Mouse (Mus musculus) CH12.LX (cell line): ENCODE measurements at regions not wholly inside any gene's neighbourhood (a gene's known extent, or its start where the extent isn't known, plus 50 kb on each side); places are given as distances from the start of the nearest gene placed in this dataset.

Experiments used
- DNase-seq: peaks from one replicate; pipeline ENCODE4 v3.0.0-alpha.2; 2013; ENCODE audit errors: extremely low read depth
- H3K27ac ChIP-seq: 2 replicates; pipeline ENCODE4 v1.5.1; 2012; ENCODE audit warnings: low read depth, mild to moderate bottlenecking, control low read depth, moderate library complexity; ENCODE audit not compliant: insufficient read depth
- H3K27me3 ChIP-seq: replicated peaks from 2 replicates; pipeline ENCODE3; 2012; ENCODE audit warnings: inconsistent platforms
- H3K36me3 ChIP-seq, 2 experiments: replicated peaks in 1 of 2; 2 replicates each; pipeline versions ENCODE3 to v1.6.1; 2012; ENCODE audit warnings: inconsistent platforms in 1 of 2, low read length in 1 of 2, mild to moderate bottlenecking in 1 of 2, mixed read lengths in 1 of 2, moderate library complexity in 1 of 2; ENCODE audit not compliant: control insufficient read depth in 1 of 2, insufficient read depth in 1 of 2
- H3K4me1 ChIP-seq, 2 experiments: 2 replicates each; pipeline ENCODE4 v1.6.1; 2012; ENCODE audit warnings: inconsistent platforms in 1 of 2, moderate library complexity in 1 of 2; ENCODE audit not compliant: insufficient read depth in 2 of 2, control insufficient read depth in 1 of 2
- H3K4me2 ChIP-seq: 2 replicates; pipeline ENCODE4 v1.6.1; 2012; ENCODE audit warnings: low read depth, mild to moderate bottlenecking, control low read depth; ENCODE audit not compliant: poor library complexity, insufficient read depth, severe bottlenecking
- H3K4me3 ChIP-seq, 3 experiments: fragments of 150-350 bp in 1 of 3; sonication (generic) in 1 of 3; replicated peaks in 1 of 3; 2 replicates each; pipeline versions ENCODE3 to v1.5.1; 2011 to 2012; ENCODE audit warnings: low read depth in 2 of 3, low read length in 2 of 3, mild to moderate bottlenecking in 2 of 3, moderate library complexity in 2 of 3, control low read depth in 1 of 3, improper control_type of control experiment in 1 of 3, inconsistent platforms in 1 of 3, mixed read lengths in 1 of 3; ENCODE audit not compliant: poor library complexity in 1 of 3
- H3K79me2 ChIP-seq: replicated peaks from 2 replicates; pipeline ENCODE4 v1.6.1; 2012; ENCODE audit warnings: mild to moderate bottlenecking, moderate library complexity; ENCODE audit not compliant: control insufficient read depth, poor library complexity, insufficient read depth, severe bottlenecking; ENCODE audit errors: extremely low read depth
- H3K9ac ChIP-seq: 2 replicates; pipeline ENCODE4 v1.6.1; 2012; ENCODE audit warnings: low read depth, mild to moderate bottlenecking, control low read depth, moderate library complexity; ENCODE audit not compliant: insufficient read depth
- H3K9me3 ChIP-seq: replicated peaks from 2 replicates; pipeline ENCODE3; 2012; ENCODE audit warnings: low read length, inconsistent platforms, mixed read lengths
- BHLHE40 ChIP-seq: IDR thresholded peaks from 2 replicates; pipeline ENCODE4 v1.6.1; 2011; ENCODE audit warnings: mild to moderate bottlenecking, low read depth, low read length, improper control_type of control experiment
- CHD2 ChIP-seq: IDR thresholded peaks from 2 replicates; pipeline ENCODE4 v1.6.1; 2011; ENCODE audit warnings: low read length, improper control_type of control experiment
- CTCF ChIP-seq, 2 experiments: IDR thresholded peaks in 1 of 2; conservative IDR thresholded peaks in 1 of 2; 2 replicates each; pipeline ENCODE4 v1.5.1; 2011 to 2012; ENCODE audit warnings: low read depth in 2 of 2, low read length in 2 of 2, improper control_type of control experiment in 1 of 2, inconsistent platforms in 1 of 2, mild to moderate bottlenecking in 1 of 2, moderate library complexity in 1 of 2
- E2F4 ChIP-seq: IDR thresholded peaks from 2 replicates; pipeline ENCODE4 v1.6.1; 2011; ENCODE audit warnings: low read depth, low read length, improper control_type of control experiment; ENCODE audit not compliant: insufficient replicate concordance
- EP300 ChIP-seq: IDR thresholded peaks from 2 replicates; pipeline ENCODE4 v1.6.1; 2011; ENCODE audit warnings: low read length, improper control_type of control experiment
- IRF4 ChIP-seq: IDR thresholded peaks from 2 replicates; pipeline ENCODE4 v1.6.1; 2014; ENCODE audit warnings: low read depth, mild to moderate bottlenecking, inconsistent platforms, low read length, improper control_type of control experiment
- JUN ChIP-seq: IDR thresholded peaks from 2 replicates; pipeline ENCODE4 v1.6.1; 2011; ENCODE audit warnings: low read depth, mild to moderate bottlenecking, low read length, improper control_type of control experiment, moderate library complexity; ENCODE audit not compliant: insufficient read depth
- JUND ChIP-seq: conservative IDR thresholded peaks from 2 replicates; pipeline ENCODE4 v1.6.1; 2011; ENCODE audit warnings: low read depth, low read length, improper control_type of control experiment
- KAT2A ChIP-seq: IDR thresholded peaks from 2 replicates; pipeline ENCODE4 v1.6.1; 2012; ENCODE audit warnings: low read length, improper control_type of control experiment, inconsistent platforms; ENCODE audit not compliant: insufficient replicate concordance
- MAFK ChIP-seq: IDR thresholded peaks from 2 replicates; pipeline ENCODE4 v1.6.1; 2011; ENCODE audit warnings: low read length, improper control_type of control experiment; ENCODE audit not compliant: insufficient replicate concordance
- MAX ChIP-seq: IDR thresholded peaks from 2 replicates; pipeline ENCODE4 v1.6.1; 2011; ENCODE audit warnings: low read length, improper control_type of control experiment
- MAZ ChIP-seq: IDR thresholded peaks from 2 replicates; pipeline ENCODE4 v1.6.1; 2012; ENCODE audit warnings: low read depth, mild to moderate bottlenecking, inconsistent platforms, low read length, improper control_type of control experiment, moderate library complexity
- MEF2A ChIP-seq: IDR thresholded peaks from 2 replicates; pipeline ENCODE4 v1.6.1; 2014; ENCODE audit warnings: low read depth, mild to moderate bottlenecking, inconsistent platforms, low read length, improper control_type of control experiment, borderline replicate concordance
- MXI1 ChIP-seq: IDR thresholded peaks from 2 replicates; pipeline ENCODE4 v1.6.1; 2011; ENCODE audit warnings: mild to moderate bottlenecking, low read depth, low read length, improper control_type of control experiment
- MYC ChIP-seq: IDR thresholded peaks from 2 replicates; pipeline ENCODE4 v1.6.1; 2011; ENCODE audit warnings: low read depth, mild to moderate bottlenecking, improper control_type of control experiment, low read length
- RAD21 ChIP-seq: IDR thresholded peaks from 2 replicates; pipeline ENCODE4 v1.6.1; 2011; ENCODE audit warnings: low read depth, mild to moderate bottlenecking, low read length, improper control_type of control experiment, moderate library complexity
- RCOR1 ChIP-seq: conservative IDR thresholded peaks from 2 replicates; pipeline ENCODE4 v1.6.1; 2012; ENCODE audit warnings: low read depth, mild to moderate bottlenecking, inconsistent platforms, low read length, improper control_type of control experiment
- SIN3A ChIP-seq: IDR thresholded peaks from 2 replicates; pipeline ENCODE4 v1.6.1; 2012; ENCODE audit warnings: low read length, improper control_type of control experiment, inconsistent platforms
- SMC3 ChIP-seq: IDR thresholded peaks from 2 replicates; pipeline ENCODE4 v1.6.1; 2011; ENCODE audit warnings: low read depth, low read length, improper control_type of control experiment
- TCF12 ChIP-seq: IDR thresholded peaks from 2 replicates; pipeline ENCODE4 v1.6.1; 2014; ENCODE audit warnings: low read depth, mild to moderate bottlenecking, inconsistent platforms, low read length, improper control_type of control experiment
- USF1 ChIP-seq: IDR thresholded peaks from 2 replicates; pipeline ENCODE4 v1.6.1; 2014; ENCODE audit warnings: low read depth, mild to moderate bottlenecking, inconsistent platforms, low read length, improper control_type of control experiment
- USF2 ChIP-seq: conservative IDR thresholded peaks from 2 replicates; pipeline ENCODE4 v1.6.1; 2011; ENCODE audit warnings: low read depth, low read length, improper control_type of control experiment
- ZC3H11A ChIP-seq: IDR thresholded peaks from 2 replicates; pipeline ENCODE4 v1.6.1; 2012; ENCODE audit warnings: low read depth, mild to moderate bottlenecking, inconsistent platforms, low read length, improper control_type of control experiment
- ZMIZ1 ChIP-seq: IDR thresholded peaks from 2 replicates; pipeline ENCODE4 v1.6.1; 2012; ENCODE audit warnings: low read depth, mild to moderate bottlenecking, inconsistent platforms, low read length, improper control_type of control experiment
- ZNF384 ChIP-seq: IDR thresholded peaks from 2 replicates; pipeline ENCODE4 v1.6.1; 2012; ENCODE audit warnings: low read depth, low read length, improper control_type of control experiment, inconsistent platforms
- dilution Hi-C: fragments of 300-500 bp; cut with MboI; formaldehyde crosslinking; loops from 2 replicates; pipeline ENCODE4 v1.14.3; 2020; ENCODE audit warnings: low sequenced_read_pairs; ENCODE audit not compliant: extremely low pct_unique_long_range_greater_than_20kb, extremely low pct_ligation_motif_present
- in situ Hi-C: fragments of 300-500 bp; cut with MboI; formaldehyde crosslinking; loops from 3 replicates; pipeline ENCODE4 v1.14.3; 2019; ENCODE audit warnings: low sequenced_read_pairs, low pct_ligation_motif_present, low pct_unique_long_range_greater_than_20kb, mixed read lengths

GRCm38 (mm10) chr10:66907842-66908241, 188.1 kb upstream of the Jmjd1c start:
- H3K36me3 ChIP-seq = no peaks in the 10 kb centered on the region
- in situ Hi-C loops = loop anchor here (10.0 to 25.0 kb wide), 2 partner anchors 179 to 397 kb away; partner anchors contain the start of genes Jmjd1c and Reep3
- H3K9ac ChIP-seq = no peak overlapping the region
- no peak for DNase-seq
- H3K79me2 ChIP-seq = no peaks in the 10 kb centered on the region
- H3K4me1 ChIP-seq = peaks cover 0 to 31% of the 10 kb centered on the region in 2 experiments; a peak in 2 of 4 replicates
- H3K9me3 ChIP-seq = no peaks in the 10 kb centered on the region
- no peak overlapping the region for H3K4me3 ChIP-seq
- H3K27ac ChIP-seq = no peak overlapping the region
- dilution Hi-C loops = no loop called here
- H3K4me2 ChIP-seq = no peak overlapping the region
- H3K27me3 ChIP-seq = no peaks in the 10 kb centered on the region
- TF ChIP-seq ZC3H11A (no peak), MXI1 (no peak), MYC (no peak), JUND (no peak), MAX (no peak), KAT2A (no peak), SIN3A (no peak), E2F4 (no peak), IRF4 (no peak), CHD2 (no peak), JUN (no peak), SMC3 (no peak), CTCF (conservative IDR thresholded peaks at IDR 0.05 in 1 of 2, IDR thresholded peaks at IDR 0.05 in 1 of 2; ENCODE audit: low read depth in 2 of 2, low read length in 2 of 2) (no peak)

GRCm38 (mm10) chr10:66909204-66909889, 186.6 kb upstream of the Jmjd1c start:
- H3K4me2 ChIP-seq = no peak overlapping the region
- H3K4me3 ChIP-seq = no peak overlapping the region
- TF ChIP-seq JUND = peak; percentile 43; the same call in 1 of the 2 replicates
- no peak for TF ChIP-seq EP300
- no peak for TF ChIP-seq USF2
- 0 out of 2 replicates have a peak, but pooled peaks have one; percentile 26 for TF ChIP-seq MXI1
- no peak for TF ChIP-seq ZMIZ1
- no peak for TF ChIP-seq MAX
- peak; percentile 71 for TF ChIP-seq MAZ
- TF ChIP-seq MYC = peak; percentile 65
- TF ChIP-seq BHLHE40 = 0 out of 2 replicates have a peak, but pooled peaks have one; percentile 5
- TF ChIP-seq USF1 = no peak
- TF ChIP-seq MAFK = peak; percentile 80
- TF ChIP-seq SMC3 = peak; percentile 98
- TF ChIP-seq CTCF (conservative IDR thresholded peaks at IDR 0.05 in 1 of 2, IDR thresholded peaks at IDR 0.05 in 1 of 2; ENCODE audit: low read depth in 2 of 2, low read length in 2 of 2) = peak; percentile 71 to 92
- peak; percentile 98 for TF ChIP-seq RAD21
- TF ChIP-seq MEF2A = peak; percentile 44; the same call in 1 of the 2 replicates
- TF ChIP-seq ZNF384 = peak; percentile 72
- peak; percentile 62 for TF ChIP-seq IRF4
- peak; percentile 50; the same call in 1 of the 2 replicates for TF ChIP-seq TCF12
- TF ChIP-seq SIN3A = peak; percentile 61; the same call in 1 of the 2 replicates
- TF ChIP-seq ZC3H11A = peak; percentile 98
- TF ChIP-seq RCOR1 = no peak
- H3K27ac ChIP-seq = no peak overlapping the region
- no peaks in the 10 kb centered on the region for H3K79me2 ChIP-seq
- dilution Hi-C loops (no loop called here), in situ Hi-C loops (loop anchor here (10.0 to 25.0 kb wide), 2 partner anchors 178 to 395 kb away; partner anchors contain the start of genes Jmjd1c and Reep3)
- no peaks in the 10 kb centered on the region for H3K36me3 ChIP-seq
- DNase-seq = peak; percentile 80
- H3K4me1 ChIP-seq = peaks cover 4 to 33% of the 10 kb centered on the region in 2 experiments; a peak in 3 of 4 replicates
- H3K27me3 ChIP-seq = no peaks in the 10 kb centered on the region
- no peaks in the 10 kb centered on the region for H3K9me3 ChIP-seq
- H3K9ac ChIP-seq = no peak overlapping the region
